Mouse (Mus musculus): Measurements from ENCODE around the gene Gm9376.

Gm9376 gene

GRCm38 (mm10) chr14:118312664-118313063, 45.9 kb downstream of the Gm9376 start:
- no peaks in the 10 kb centered on the region for H3K27me3 ChIP-seq (ENCODE audit: control insufficient read depth, insufficient read depth, low read length, poor library complexity, severe bottlenecking)
- H3K36me3 ChIP-seq (ENCODE audit: control insufficient read depth, insufficient read depth, low read length, poor library complexity, severe bottlenecking): no peaks in the 10 kb centered on the region
- no peak for DNase-seq (ENCODE audit: low read depth, low spot score)

DNA sequence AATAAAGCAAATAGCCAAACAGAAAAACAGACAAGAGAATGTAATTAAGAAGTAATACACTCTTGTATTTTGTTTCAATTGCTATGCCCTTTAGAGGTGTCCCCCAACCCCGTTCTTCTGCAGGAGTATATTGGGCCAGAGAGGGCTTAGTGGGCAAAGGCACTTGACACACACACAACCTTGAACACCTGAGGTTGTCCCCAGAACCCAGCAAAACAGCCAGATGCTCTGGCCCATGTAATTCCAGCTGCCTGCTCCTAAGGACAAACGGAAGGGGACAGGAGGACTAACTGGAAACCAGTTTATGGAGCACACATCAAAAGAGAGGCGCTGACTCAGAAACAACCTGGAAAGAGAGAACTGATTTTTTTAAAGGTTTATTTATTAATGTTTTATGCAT, 47.2 kb downstream of the Gm9376 start:
- H3K36me3 ChIP-seq (ENCODE audit: control insufficient read depth, insufficient read depth, low read length, poor library complexity, severe bottlenecking): no peaks in the 10 kb centered on the region
- H3K27me3 ChIP-seq (ENCODE audit: control insufficient read depth, insufficient read depth, low read length, poor library complexity, severe bottlenecking): no peaks in the 10 kb centered on the region
- DNase-seq (ENCODE audit: low read depth, low spot score): no peak

DNA sequence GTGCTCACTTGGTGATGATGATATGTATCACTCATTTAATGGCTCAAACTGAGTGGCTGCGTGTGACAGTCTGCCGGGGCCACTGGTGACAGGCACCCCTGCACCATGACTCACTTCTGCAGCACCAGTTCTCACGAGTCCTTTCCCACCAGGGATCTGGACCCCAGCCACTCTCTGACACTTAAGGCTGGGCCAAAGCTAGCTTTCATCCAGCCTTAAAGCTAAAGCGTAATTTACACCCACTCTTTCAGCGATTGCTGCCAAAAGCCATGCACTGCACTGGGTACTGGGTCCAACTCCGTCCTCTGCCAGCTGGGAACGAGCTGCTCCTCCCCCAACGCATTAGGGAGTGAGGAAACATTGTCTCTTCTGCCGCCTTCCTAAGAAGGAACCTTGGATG, 50.5 kb downstream of the Gm9376 start:
- DNase-seq (ENCODE audit: low read depth, low spot score): no peak
- Histone ChIP-seq H3K36me3 (ENCODE audit: control insufficient read depth, insufficient read depth, low read length, poor library complexity, severe bottlenecking) (no peaks in the 10 kb centered on the region), H3K27me3 (ENCODE audit: control insufficient read depth, insufficient read depth, low read length, poor library complexity, severe bottlenecking) (no peaks in the 10 kb centered on the region)

All from splenic B cell, adult 2 months (primary cell).